Comparison of ENCODE assay signal across 15 mouse cellular contexts in the genomic region with DNA sequence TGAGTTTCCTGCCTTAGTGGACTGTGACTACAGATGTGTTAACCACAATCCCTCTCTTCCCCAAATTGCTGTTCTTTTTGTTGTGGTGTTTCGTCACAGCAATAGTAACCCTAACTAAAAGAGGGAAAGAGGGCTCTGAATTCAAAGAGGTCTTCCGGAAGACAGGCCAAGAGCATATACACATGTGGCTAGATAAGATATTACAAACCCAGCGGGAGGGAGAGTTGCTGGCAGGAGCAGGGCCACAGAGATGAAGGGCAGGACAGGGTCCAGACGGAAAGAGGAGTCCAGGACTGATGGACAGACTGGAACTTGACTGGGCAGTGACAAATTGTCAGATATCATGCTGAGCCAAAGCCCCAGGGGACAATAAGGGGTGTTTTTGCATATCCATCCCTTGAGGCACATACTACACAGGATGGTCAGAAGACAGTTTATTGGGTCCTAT. TPM values are rescaled to one million over a fixed set of nuclear protein-coding genes. Genes with fewer than 3 reads are reported as not detected.
DNase-seq lines count a peak whose midpoint lies in the region; ATAC-seq lines count a peak whose summit lies in the region.
"Had no signal": no experiment of that assay in that cellular context is flagged by ENCODE, and none has a peak within 500 bp of the region (broad histone marks: within the 10 kb centered on the region; RNA-seq: fewer than 3 reads in every experiment).

No protein-coding gene starts in this region.

- H3K4me1 ChIP-seq in megakaryocyte, embryonic 14.5 days, result peaks cover 74% of the 10 kb centered on the region

- DNase-seq in CD4-positive helper T cell, adult 2 months (ENCODE audit: low read depth, low spot score), result peak; percentile 43
- DNase-seq in MEL-GATA-1-ER (ENCODE audit: extremely low read depth, low read depth), result peak; percentile 89
- DNase-seq in T-cell, adult 2 months (ENCODE audit: low spot score), result no peak
- no peak for DNase-seq in left cerebral cortex, adult 9 months (ENCODE audit: low spot score in 2 of 2)
- DNase-seq in cerebellum, adult 8-10 months, result no peak
- DNase-seq: adrenal gland, postnatal 36 days; cerebellum, postnatal 14 days; forebrain, postnatal 0 days; layer of hippocampus, adult 9-11 months; lung, postnatal 14 days; thymus, postnatal 36 days had no signal

- no peaks in the 10 kb centered on the region for H3K36me3 ChIP-seq in megakaryocyte, embryonic 14.5 days (replicated peaks; ENCODE audit: low read length)
- H3K36me3 ChIP-seq: kidney, embryonic 15.5 days; neural tube, embryonic 13.5 days had no signal

- peak; percentile 50 for ATAC-seq in granulocyte monocyte progenitor cell, adult 5-6 weeks (replicated peaks; ENCODE audit: poor library complexity, severe bottlenecking)
- ATAC-seq: forebrain, postnatal 0 days had no signal

- peak overlapping the region; percentile 79 for H3K4me3 ChIP-seq in megakaryocyte, embryonic 14.5 days (replicated peaks)
- H3K4me3 ChIP-seq: kidney, embryonic 15.5 days; neural tube, embryonic 13.5 days had no signal

- H3K9me3 ChIP-seq in megakaryocyte, embryonic 14.5 days, result no peaks in the 10 kb centered on the region
- H3K9me3 ChIP-seq: kidney, embryonic 15.5 days; neural tube, embryonic 13.5 days had no signal

- H3K27me3 ChIP-seq in megakaryocyte, embryonic 14.5 days (replicated peaks), result no peaks in the 10 kb centered on the region
- H3K27me3 ChIP-seq: neural tube, embryonic 13.5 days had no signal

RNA-seq across cellular contexts. Expression of gene Ap2a2, which starts 3.6 kb away (rescaled TPM):
- 18.9 and 21.0 TPM in 2 replicates for total RNA-seq in granulocyte monocyte progenitor cell, adult 5-6 weeks (2014; fragmentation: Nextera tagmentation)
- 20.2 and 28.4 TPM in 2 replicates for total RNA-seq in granulocyte monocyte progenitor cell, adult 5-6 weeks (2017)
- polyA plus RNA-seq in megakaryocyte, embryonic 14.5 days (2012; ENCODE audit: insufficient read depth, low replicate concordance), result 22.5 and 22.9 TPM in 2 replicates

RNA-seq across cellular contexts. Expression of gene Chid1, which starts 18.7 kb away (rescaled TPM):
- total RNA-seq in granulocyte monocyte progenitor cell, adult 5-6 weeks (2014; fragmentation: Nextera tagmentation), result 12.2 and 26.1 TPM in 2 replicates
- 40.2 and 40.9 TPM in 2 replicates for total RNA-seq in granulocyte monocyte progenitor cell, adult 5-6 weeks (2017)
- 28.4 and 49.7 TPM in 2 replicates for polyA plus RNA-seq in megakaryocyte, embryonic 14.5 days (2012; ENCODE audit: insufficient read depth, low replicate concordance)

Comparison
In these comparisons a context has a peak if more than half of its experiments do, and no peak if none do; other contexts are left out.
1. DNase-seq: peak in CD4-positive helper T cell, adult 2 months (single experiment) and MEL-GATA-1-ER (single experiment); none in T-cell, adult 2 months (single experiment), left cerebral cortex, adult 9 months (0 of 2) and cerebellum, adult 8-10 months (single experiment).